9 mouse cellular contexts compared by ENCODE assay signal in the genomic region with DNA sequence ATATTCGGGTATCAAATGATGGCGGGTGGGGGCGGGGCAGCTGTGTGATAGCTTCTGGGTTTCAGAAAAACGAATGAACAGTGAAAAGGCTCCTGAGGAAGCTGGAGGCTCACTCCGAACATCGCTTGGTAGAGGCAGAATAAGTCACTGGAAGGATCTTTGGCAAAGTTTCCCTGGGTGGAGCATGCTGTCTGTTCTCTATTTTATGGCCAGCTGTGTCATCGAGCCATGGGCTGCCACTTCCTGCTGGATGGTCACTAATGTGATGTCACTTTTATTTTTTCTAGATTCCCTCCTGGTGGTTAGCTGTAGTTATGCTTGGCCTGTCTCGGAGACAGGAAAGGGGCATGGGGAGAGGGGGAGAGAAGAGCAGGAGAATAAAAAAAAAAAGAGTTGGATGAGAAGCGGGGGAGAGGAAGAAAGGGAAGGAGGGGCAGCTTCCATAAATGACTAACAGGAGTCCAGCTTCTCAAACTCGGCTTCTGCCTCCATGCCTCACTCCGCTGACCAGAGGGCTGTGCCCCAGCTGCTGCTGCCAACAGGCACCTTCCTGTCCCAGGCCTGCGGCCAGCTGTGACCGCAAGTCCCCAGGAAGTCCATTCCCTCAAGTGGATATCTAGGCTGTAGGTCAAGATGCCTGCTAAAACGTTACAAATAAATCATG. TPM values are rescaled to one million over a fixed set of nuclear protein-coding genes. Genes with fewer than 3 reads are reported as not detected.
DNase-seq lines count a peak whose midpoint lies in the region; ATAC-seq and TF ChIP-seq lines count a peak whose summit lies in the region.
"Had no signal": no experiment of that assay in that cellular context is flagged by ENCODE, and none has a peak within 500 bp of the region (broad histone marks: within the 10 kb centered on the region; RNA-seq: fewer than 3 reads in every experiment).

No protein-coding gene starts in this region.

- ATAC-seq in forebrain, embryonic 11.5 days (replicated peaks; ENCODE audit: low FRiP score): no peak

- DNase-seq in liver, adult 2 months (ENCODE audit: extremely low read depth, low read depth, low spot score): peak; percentile 38
- no peak for DNase-seq in liver
- DNase-seq in forebrain, embryonic 11.5 days (ENCODE audit: low spot score): no peak
- peak; percentile 48 to 55 for DNase-seq in heart, postnatal 36 days
- peak; percentile 28 for DNase-seq in large intestine, adult 2 months (ENCODE audit: low read depth, low spot score)
- peak; percentile 44 for DNase-seq in midbrain, embryonic 10.5 days (ENCODE audit: low spot score)
- no peak for DNase-seq in left cerebral cortex, adult 9 months (ENCODE audit: low spot score in 2 of 2)
- DNase-seq in frontal cortex, adult 2 months (ENCODE audit: extremely low spot score in 1 of 2, low spot score in 1 of 2): no peak

- WGBS in liver, adult 2 months: 48% methylated on average over 14 of the region's 14 CpGs
- 21% methylated on average over 14 of the region's 14 CpGs for WGBS in forebrain, embryonic 11.5 days
- WGBS in large intestine, adult 2 months: 11% methylated on average over 14 of the region's 14 CpGs
- WGBS in midbrain, embryonic 10.5 days: 26% methylated on average over 14 of the region's 14 CpGs

- no peaks in the 10 kb centered on the region for H3K79me2 ChIP-seq in liver, adult 2 months (ENCODE audit: control insufficient read depth, insufficient read depth, low read length)

- H3K9ac ChIP-seq in liver, adult 2 months (ENCODE audit: low read depth, low read length): peak overlapping the region; percentile 38; the same call in 1 of the 2 replicates
- no peak overlapping the region; the same call in 1 of the 2 replicates for H3K9ac ChIP-seq in forebrain, embryonic 11.5 days (ENCODE audit: low read length)

- no peaks in the 10 kb centered on the region for H3K4me1 ChIP-seq in liver, adult 2 months (ENCODE audit: control insufficient read depth, insufficient read depth, low read length)
- H3K4me1 ChIP-seq in forebrain, embryonic 11.5 days (replicated peaks; ENCODE audit: control insufficient read depth, insufficient read depth, low read length): peaks cover 7% of the 10 kb centered on the region; the same call in 1 of the 2 replicates
- H3K4me1 ChIP-seq in midbrain, embryonic 10.5 days: peaks cover 34% of the 10 kb centered on the region

- TF ChIP-seq CTCF in liver, adult 2 months (IDR thresholded peaks at IDR 0.05; ENCODE audit: low read depth, low read length): no peak

- peak overlapping the region; percentile 3; the same call in 1 of the 2 replicates for H3K4me2 ChIP-seq in forebrain, embryonic 11.5 days (ENCODE audit: low read depth, low read length, severe bottlenecking)

- intact Hi-C loops in heart, postnatal 36 days (cut with DNase I): no loop called here

- 0 out of 2 replicates have a peak, but pooled peaks cover 6% of the 10 kb centered on the region for H3K27me3 ChIP-seq in liver, adult 2 months (ENCODE audit: control insufficient read depth, insufficient read depth, low read length)
- H3K27me3 ChIP-seq in forebrain, embryonic 11.5 days (ENCODE audit: control insufficient read depth, insufficient read depth, low read length): no peaks in the 10 kb centered on the region
- H3K27me3 ChIP-seq in midbrain, embryonic 10.5 days (ENCODE audit: low read depth, poor library complexity, severe bottlenecking): peaks cover 65% of the 10 kb centered on the region

- H3K9me3 ChIP-seq in forebrain, embryonic 11.5 days (ENCODE audit: control insufficient read depth, low read length): no peaks in the 10 kb centered on the region
- no peaks in the 10 kb centered on the region for H3K9me3 ChIP-seq in midbrain, embryonic 10.5 days (replicated peaks)

- H3K36me3 ChIP-seq in liver, adult 2 months (ENCODE audit: control insufficient read depth, insufficient read depth, low read length): no peaks in the 10 kb centered on the region
- no peaks in the 10 kb centered on the region for H3K36me3 ChIP-seq in forebrain, embryonic 11.5 days (ENCODE audit: control insufficient read depth, insufficient read depth, low read length)
- no peaks in the 10 kb centered on the region for H3K36me3 ChIP-seq in midbrain, embryonic 10.5 days

- H3K4me3 ChIP-seq in liver, adult 2 months (ENCODE audit: insufficient read depth, low read depth, low read length): no peak overlapping the region
- no peak overlapping the region for H3K4me3 ChIP-seq in forebrain, embryonic 11.5 days (ENCODE audit: low read depth, low read length)
- H3K4me3 ChIP-seq in midbrain, embryonic 10.5 days: peak overlapping the region; percentile 14; the same call in 1 of the 2 replicates

- TF ChIP-seq POLR2A in liver, adult 2 months (IDR thresholded peaks at IDR 0.05; ENCODE audit: extremely low read depth, insufficient read depth, low read length): no peak

- peak overlapping the region; percentile 49; the same call in 1 of the 2 replicates for H3K27ac ChIP-seq in liver, adult 2 months (replicated peaks; ENCODE audit: insufficient read depth, low read depth, low read length)
- no peak overlapping the region for H3K27ac ChIP-seq in forebrain, embryonic 11.5 days (ENCODE audit: low read depth, low read length)
- peak overlapping the region; percentile 63 for H3K27ac ChIP-seq in midbrain, embryonic 10.5 days (replicated peaks)

RNA-seq across cellular contexts. Expression of a gene that starts 9.8 kb away (rescaled TPM):
- 1.4 and 1.5 TPM in 2 replicates for total RNA-seq in liver, adult 2 months (2014; rRNA removed)
- polyA plus RNA-seq in liver, adult 2 months (2012; rRNA removed): 0.52 and 1.3 TPM in 2 replicates
- not detected in 2 replicates for polyA plus RNA-seq in forebrain, embryonic 11.5 days (2014; fragmentation: Nextera tagmentation; extraction: Ambion mirVana)
- total RNA-seq in heart, postnatal 36 days (2021): under 1 TPM; 0.22 to 0.49 TPM
- polyA plus RNA-seq in large intestine, adult 2 months (2012; rRNA removed): 0.19 and 0.59 TPM in 2 replicates
- polyA plus RNA-seq in midbrain, embryonic 10.5 days (2016; fragmentation: Nextera tagmentation; extraction: Ambion mirVana): not detected in 2 replicates
- polyA plus RNA-seq in frontal cortex, adult 2 months (2012; rRNA removed): 0.06 and 0.22 TPM in 2 replicates
- total RNA-seq: layer of hippocampus, postnatal 10 days had no signal

RNA-seq across cellular contexts. Expression of a gene that starts 19.5 kb away (rescaled TPM):
- 0.09 and 0.20 TPM in 2 replicates for total RNA-seq in liver, adult 2 months (2014; rRNA removed)
- polyA plus RNA-seq in liver, adult 2 months (2012; rRNA removed): 0.16 and 0.20 TPM in 2 replicates
- polyA plus RNA-seq in forebrain, embryonic 11.5 days (2014; fragmentation: Nextera tagmentation; extraction: Ambion mirVana): 0.83 and 0.98 TPM in 2 replicates
- under 1 TPM; 0.54 to 0.72 TPM for total RNA-seq in heart, postnatal 36 days (2021)
- 3.5 and 4.5 TPM in 2 replicates for polyA plus RNA-seq in large intestine, adult 2 months (2012; rRNA removed)
- polyA plus RNA-seq in midbrain, embryonic 10.5 days (2016; fragmentation: Nextera tagmentation; extraction: Ambion mirVana): 0.49 and 1.1 TPM in 2 replicates
- 22.7 and 25.3 TPM in 2 replicates for polyA plus RNA-seq in frontal cortex, adult 2 months (2012; rRNA removed)

RNA-seq across cellular contexts. Expression of a gene that starts 23.6 kb away (rescaled TPM):
- 3.7 and 4.1 TPM in 2 replicates for total RNA-seq in liver, adult 2 months (2014; rRNA removed)
- polyA plus RNA-seq in liver, adult 2 months (2012; rRNA removed): 3.3 and 5.4 TPM in 2 replicates
- not detected in 2 replicates for polyA plus RNA-seq in forebrain, embryonic 11.5 days (2014; fragmentation: Nextera tagmentation; extraction: Ambion mirVana)
- 10 to 100 TPM in 1 of 2 experiments, 1 to 10 TPM in 1; 8.3 to 10.1 TPM for total RNA-seq in heart, postnatal 36 days (2021)
- polyA plus RNA-seq in large intestine, adult 2 months (2012; rRNA removed): 2.9 and 3.7 TPM in 2 replicates
- not detected in 2 replicates for polyA plus RNA-seq in midbrain, embryonic 10.5 days (2016; fragmentation: Nextera tagmentation; extraction: Ambion mirVana)
- 0.68 and 0.86 TPM in 2 replicates for polyA plus RNA-seq in frontal cortex, adult 2 months (2012; rRNA removed)
- total RNA-seq: layer of hippocampus, postnatal 10 days had no signal

RNA-seq across cellular contexts. Expression of a gene that starts 34.2 kb away (rescaled TPM):
- total RNA-seq in liver, adult 2 months (2014; rRNA removed): 0.18 TPM in 1 of 2 replicates, not detected in the other
- polyA plus RNA-seq in liver, adult 2 months (2012; rRNA removed): 0.14 TPM in 1 of 2 replicates, not detected in the other
- polyA plus RNA-seq in forebrain, embryonic 11.5 days (2014; fragmentation: Nextera tagmentation; extraction: Ambion mirVana): not detected in 2 replicates
- 1 to 10 TPM; 5.5 to 7.7 TPM for total RNA-seq in heart, postnatal 36 days (2021)
- 0.89 TPM in 1 of 2 replicates, not detected in the other for polyA plus RNA-seq in large intestine, adult 2 months (2012; rRNA removed)
- not detected in 2 replicates for polyA plus RNA-seq in midbrain, embryonic 10.5 days (2016; fragmentation: Nextera tagmentation; extraction: Ambion mirVana)
- 0.86 TPM in 1 of 2 replicates, not detected in the other for polyA plus RNA-seq in frontal cortex, adult 2 months (2012; rRNA removed)

RNA-seq across cellular contexts. Expression of a gene that starts 45.0 kb away (rescaled TPM):
- total RNA-seq in liver, adult 2 months (2014; rRNA removed): not detected in 2 replicates
- polyA plus RNA-seq in liver, adult 2 months (2012; rRNA removed): not detected in 2 replicates
- not detected in 2 replicates for polyA plus RNA-seq in forebrain, embryonic 11.5 days (2014; fragmentation: Nextera tagmentation; extraction: Ambion mirVana)
- total RNA-seq in heart, postnatal 36 days (2021): not detected
- polyA plus RNA-seq in large intestine, adult 2 months (2012; rRNA removed): 0.29 TPM in 1 of 2 replicates, not detected in the other
- not detected in 2 replicates for polyA plus RNA-seq in midbrain, embryonic 10.5 days (2016; fragmentation: Nextera tagmentation; extraction: Ambion mirVana)
- polyA plus RNA-seq in frontal cortex, adult 2 months (2012; rRNA removed): 0.30 and 0.55 TPM in 2 replicates
- total RNA-seq: layer of hippocampus, postnatal 10 days had no signal

Comparison
In these comparisons a context has a peak if more than half of its experiments do, and no peak if none do; other contexts are left out.
1. DNase-seq: peak in liver, adult 2 months (single experiment), heart, postnatal 36 days (2 of 2), large intestine, adult 2 months (single experiment) and midbrain, embryonic 10.5 days (single experiment); none in liver (single experiment), forebrain, embryonic 11.5 days (single experiment), left cerebral cortex, adult 9 months (0 of 2) and frontal cortex, adult 2 months (0 of 2).